Mouse (Mus musculus) forebrain, embryonic 10.5 days (tissue): ENCODE results near the gene Gm29110. TPM values are rescaled to one million over a fixed set of nuclear protein-coding genes. Genes with fewer than 3 reads are reported as not detected.
"Not testable (repeated sequence)": the region's sequence is repeated elsewhere in the genome, so short reads cannot be mapped to it uniquely, and the experiment has no call there.

Experiments used
- DNase-seq: peaks from one replicate; pipeline ENCODE4 v3.0.0-alpha.2; 2017; ENCODE audit warnings: low spot score; ENCODE audit errors: extremely low spot score
- H3K27ac ChIP-seq: fragments of 300-500 bp; sonication (generic); 2 replicates; pipeline ENCODE4 v1.5.1; 2016; ENCODE audit warnings: mild to moderate bottlenecking
- H3K27me3 ChIP-seq: fragments of 300-500 bp; sonication (generic); 2 replicates; pipeline ENCODE4 v1.6.1; 2016; ENCODE audit warnings: mild to moderate bottlenecking; ENCODE audit not compliant: poor library complexity, severe bottlenecking
- H3K36me3 ChIP-seq: fragments of 300-500 bp; sonication (generic); replicated peaks from 2 replicates; pipeline ENCODE4 v1.6.1; 2016; ENCODE audit warnings: mild to moderate bottlenecking, moderate library complexity
- H3K4me1 ChIP-seq: fragments of 300-500 bp; sonication (generic); 2 replicates; pipeline ENCODE4 v1.6.1; 2016
- H3K4me3 ChIP-seq: fragments of 300-500 bp; sonication (generic); 2 replicates; pipeline ENCODE4 v1.5.1; 2016; ENCODE audit warnings: mild to moderate bottlenecking, moderate library complexity
- H3K9me3 ChIP-seq: fragments of 300-500 bp; sonication (generic); 2 replicates; pipeline ENCODE4 v1.6.1; 2016; ENCODE audit warnings: mild to moderate bottlenecking, moderate library complexity
- WGBS: fragments of 180-500 bp; shearing (Covaris S2); methylation state at CpG from one replicate; pipeline ENCODE4 v1.1.7; 2016; 5-methylcytosine and 5-hydroxymethylcytosine counted together
- polyA plus RNA-seq: library from polyadenylated mRNA; unstranded; fragments of >200 nt; fragmentation: Nextera tagmentation; extraction: Ambion mirVana; gene quantifications from 2 replicates; pipeline ENCODE4 v1.2.1, GENCODE M21; 2016

Gm29110 gene
- not detected in 2 replicates for polyA plus RNA-seq

- not testable (repeated sequence) for H3K4me3 ChIP-seq, H3K27me3 ChIP-seq, H3K27ac ChIP-seq, DNase-seq, H3K36me3 ChIP-seq, H3K9me3 ChIP-seq, H3K4me1 ChIP-seq
- WGBS, result 86% methylated on average over 1 of the region's 6 CpGs
Observed at GRCm38 (mm10) chrY:74470231-74470630, at the start of gene Gm29110. Gene Gm29110 (plus strand): TSS chrY:74470531.

Other genes starting within 250 kb of the Gm29110 start
- gene Gm21913, start 153.4 kb downstream of the Gm29110 start, polyA plus RNA-seq, result not detected in 2 replicates